Mouse (Mus musculus) intestine, postnatal 0 days (tissue): ENCODE measurements around the gene Oog4. TPM values are rescaled to one million over a fixed set of nuclear protein-coding genes. Genes with fewer than 3 reads are reported as not detected.
A peak's percentile ranks its signal among the peaks of the same experiment; 100 is the strongest.
"Not testable (repeated sequence)": the region's sequence is repeated elsewhere in the genome, so short reads cannot be mapped to it uniquely, and the experiment has no call there.

Experiments
- ATAC-seq: fragments of 200-750 bp; cut with Nextera tagmentation; 2 replicates; pipeline ENCODE4 v1.8.0; 2017; ENCODE audit warnings: mild to moderate bottlenecking, moderate TSS enrichment, moderate library complexity
- H3K27ac ChIP-seq: fragments of 300-500 bp; sonication (generic); 2 replicates; pipeline ENCODE4 v1.5.1; 2014; ENCODE audit warnings: mild to moderate bottlenecking, low read depth, low read length, moderate library complexity
- H3K27me3 ChIP-seq: fragments of 300-500 bp; sonication (generic); replicated peaks from 2 replicates; pipeline ENCODE4 v1.6.1; 2014; ENCODE audit warnings: low read length, mixed read lengths; ENCODE audit not compliant: control insufficient read depth, insufficient read depth
- H3K36me3 ChIP-seq: fragments of 300-500 bp; sonication (generic); 2 replicates; pipeline ENCODE4 v1.6.1; 2014; ENCODE audit warnings: mild to moderate bottlenecking, moderate library complexity; ENCODE audit not compliant: control insufficient read depth, insufficient read depth
- H3K4me1 ChIP-seq: fragments of 300-500 bp; sonication (generic); replicated peaks from 2 replicates; pipeline ENCODE4 v1.6.1; 2014; ENCODE audit warnings: antibody characterized with exemption, low read length, mixed read lengths; ENCODE audit not compliant: control insufficient read depth, insufficient read depth
- H3K4me2 ChIP-seq: fragments of 300-500 bp; sonication (generic); replicated peaks from 2 replicates; pipeline ENCODE4 v1.6.1; 2014; ENCODE audit warnings: low read depth, mild to moderate bottlenecking, moderate library complexity
- H3K4me3 ChIP-seq: fragments of 300-500 bp; sonication (generic); 2 replicates; pipeline ENCODE4 v1.5.1; 2014; ENCODE audit warnings: low read depth, low read length
- H3K9ac ChIP-seq: fragments of 300-500 bp; sonication (generic); 2 replicates; pipeline ENCODE4 v1.6.1; 2014; ENCODE audit warnings: mild to moderate bottlenecking, low read depth, low read length
- H3K9me3 ChIP-seq: fragments of 300-500 bp; sonication (generic); 2 replicates; pipeline ENCODE4 v1.6.1; 2016; ENCODE audit warnings: mixed run types; ENCODE audit not compliant: control insufficient read depth
- CTCF ChIP-seq: sonication (generic); IDR thresholded peaks from 2 replicates; pipeline ENCODE4 v1.5.1; 2016; ENCODE audit warnings: low read depth, mild to moderate bottlenecking, control low read depth, antibody characterized with exemption, moderate library complexity
- WGBS: fragments of 180-500 bp; shearing (Covaris S2); extraction: QIAGEN DNeasy Blood & Tissue Kit; methylation state at CpG from one replicate; pipeline ENCODE4 v1.1.7; 2014; 5-methylcytosine and 5-hydroxymethylcytosine counted together
- polyA plus RNA-seq: library from polyadenylated mRNA; unstranded; fragments of >200 nt; fragmentation: Nextera tagmentation; extraction: Ambion mirVana; gene quantifications from 2 replicates; pipeline ENCODE4 v1.2.1, GENCODE M21; 2015

Oog4 gene
- not detected in 2 replicates for polyA plus RNA-seq

DNA sequence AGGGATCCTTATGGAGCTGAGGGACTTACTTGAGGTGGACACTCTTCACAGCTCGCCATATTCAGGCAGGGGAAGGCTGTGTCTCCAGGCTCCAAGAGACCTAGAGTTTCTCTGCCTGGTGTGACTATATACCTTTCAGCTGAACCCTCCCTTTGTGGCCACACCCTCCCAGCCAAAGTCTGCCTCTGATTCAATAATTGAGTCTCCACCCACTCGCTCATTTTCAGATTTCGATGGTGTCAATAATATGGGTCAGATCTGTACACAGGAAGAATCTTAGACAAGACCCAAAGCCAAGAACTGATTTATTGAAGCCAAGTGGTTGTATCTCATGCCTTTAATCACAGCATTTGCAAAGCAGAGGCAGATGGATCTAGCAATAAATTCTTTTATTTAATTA, at the start of gene Oog4:
Gene Oog4 (minus strand): TSS at position 101 of the 400 bp plus-strand sequence.
- Histone ChIP-seq H3K4me1 (no peaks in the 10 kb centered on the region), H3K9ac (no peak within 1 kb of the TSS), H3K9me3 (no peaks in the 10 kb centered on the region), H3K4me2 (no peak within 1 kb of the TSS), H3K27me3 (no peaks in the 10 kb centered on the region), H3K36me3 (no peaks in the 10 kb centered on the region), H3K27ac (no peak within 1 kb of the TSS), H3K4me3 (no peak within 1 kb of the TSS)
- WGBS: 85% methylated on average over 3 of the region's 3 CpGs
- ATAC-seq: no peak
- no peak for TF ChIP-seq CTCF

DNA sequence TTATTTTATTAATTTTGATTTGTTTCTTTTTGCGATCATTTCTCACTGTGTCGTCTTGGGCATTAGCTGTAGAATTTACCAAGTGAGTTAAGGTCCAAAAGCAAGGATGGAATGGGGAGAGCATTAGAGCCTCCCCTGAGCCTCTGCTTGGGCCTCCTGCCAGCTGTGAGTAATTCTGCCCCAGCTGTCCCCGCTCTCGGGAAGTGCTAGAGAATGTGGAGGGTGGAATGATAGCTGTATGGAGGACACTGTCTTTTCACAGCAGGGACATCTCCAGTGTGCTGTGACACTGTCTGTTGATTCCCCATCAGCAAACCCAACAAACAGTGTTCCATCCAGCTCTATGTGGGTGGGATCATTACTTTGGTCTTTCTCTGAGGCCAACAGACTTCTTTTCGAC, 23.4 kb downstream of the Oog4 start:
- WGBS: 65% methylated on average over 5 of the region's 5 CpGs
- not testable (repeated sequence) for ATAC-seq, H3K4me3 ChIP-seq, H3K9ac ChIP-seq, H3K4me1 ChIP-seq, H3K27ac ChIP-seq, H3K27me3 ChIP-seq, H3K36me3 ChIP-seq, H3K4me2 ChIP-seq, H3K9me3 ChIP-seq

DNA sequence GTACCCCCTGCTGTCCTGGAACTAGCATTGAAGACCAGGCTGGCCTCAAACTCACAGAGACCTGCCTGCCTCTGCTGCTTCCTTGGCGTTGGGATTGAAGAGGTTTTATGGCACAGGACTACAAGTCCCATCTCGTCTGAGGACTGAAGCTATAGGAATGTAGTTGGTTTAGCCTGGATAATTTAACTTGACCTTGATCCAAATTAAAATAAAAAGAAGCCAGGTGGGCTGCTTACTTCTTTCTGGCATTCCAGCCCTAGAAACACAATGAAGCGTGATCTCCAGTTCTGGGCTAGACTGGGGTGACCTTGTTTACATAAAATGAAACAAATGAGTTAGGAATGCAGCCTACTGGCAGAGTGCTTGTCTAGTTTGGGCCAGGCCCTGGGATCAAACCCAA, 36.0 kb downstream of the Oog4 start:
- WGBS: 96% methylated on average over 3 of the region's 3 CpGs
- Histone ChIP-seq H3K36me3 (peaks cover 33% of the 10 kb centered on the region), H3K27me3 (no peaks in the 10 kb centered on the region), H3K9me3 (no peaks in the 10 kb centered on the region), H3K9ac (no peak overlapping the region), H3K27ac (no peak overlapping the region), H3K4me1 (0 out of 2 replicates have a peak, but pooled peaks cover 2% of the 10 kb centered on the region), H3K4me3 (no peak overlapping the region), H3K4me2 (no peak overlapping the region)
- no peak for TF ChIP-seq CTCF
- ATAC-seq: no peak

DNA sequence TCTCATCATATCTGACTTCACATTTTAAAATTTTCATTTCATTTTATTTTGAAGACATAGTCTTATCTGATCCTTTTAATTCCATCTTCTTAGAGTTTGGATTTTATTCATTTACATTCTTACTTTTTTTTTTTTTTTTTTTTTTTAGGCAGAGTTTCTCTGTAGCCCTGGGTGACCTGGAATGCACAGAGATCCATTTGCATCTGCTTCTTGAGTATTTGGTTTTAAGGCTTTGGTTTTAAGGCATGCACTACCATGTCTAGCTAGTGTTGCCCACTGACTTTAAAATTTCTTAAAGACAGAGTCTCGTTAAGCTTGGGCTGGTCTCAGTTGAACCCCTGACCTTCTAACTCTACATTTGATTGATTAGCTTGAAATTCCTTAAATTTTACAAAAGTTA, 36.5 kb downstream of the Oog4 start:
- no peak overlapping the region for H3K27ac ChIP-seq
- H3K9ac ChIP-seq: no peak overlapping the region
- 100% methylated on average over 1 of the region's 1 CpGs for WGBS
- 0 out of 2 replicates have a peak, but pooled peaks cover 2% of the 10 kb centered on the region for H3K4me1 ChIP-seq
- H3K36me3 ChIP-seq: peaks cover 28% of the 10 kb centered on the region
- no peaks in the 10 kb centered on the region for H3K27me3 ChIP-seq
- H3K4me2 ChIP-seq: no peak overlapping the region
- H3K4me3 ChIP-seq: no peak overlapping the region
- TF ChIP-seq CTCF: no peak
- no peaks in the 10 kb centered on the region for H3K9me3 ChIP-seq
- ATAC-seq: no peak

DNA sequence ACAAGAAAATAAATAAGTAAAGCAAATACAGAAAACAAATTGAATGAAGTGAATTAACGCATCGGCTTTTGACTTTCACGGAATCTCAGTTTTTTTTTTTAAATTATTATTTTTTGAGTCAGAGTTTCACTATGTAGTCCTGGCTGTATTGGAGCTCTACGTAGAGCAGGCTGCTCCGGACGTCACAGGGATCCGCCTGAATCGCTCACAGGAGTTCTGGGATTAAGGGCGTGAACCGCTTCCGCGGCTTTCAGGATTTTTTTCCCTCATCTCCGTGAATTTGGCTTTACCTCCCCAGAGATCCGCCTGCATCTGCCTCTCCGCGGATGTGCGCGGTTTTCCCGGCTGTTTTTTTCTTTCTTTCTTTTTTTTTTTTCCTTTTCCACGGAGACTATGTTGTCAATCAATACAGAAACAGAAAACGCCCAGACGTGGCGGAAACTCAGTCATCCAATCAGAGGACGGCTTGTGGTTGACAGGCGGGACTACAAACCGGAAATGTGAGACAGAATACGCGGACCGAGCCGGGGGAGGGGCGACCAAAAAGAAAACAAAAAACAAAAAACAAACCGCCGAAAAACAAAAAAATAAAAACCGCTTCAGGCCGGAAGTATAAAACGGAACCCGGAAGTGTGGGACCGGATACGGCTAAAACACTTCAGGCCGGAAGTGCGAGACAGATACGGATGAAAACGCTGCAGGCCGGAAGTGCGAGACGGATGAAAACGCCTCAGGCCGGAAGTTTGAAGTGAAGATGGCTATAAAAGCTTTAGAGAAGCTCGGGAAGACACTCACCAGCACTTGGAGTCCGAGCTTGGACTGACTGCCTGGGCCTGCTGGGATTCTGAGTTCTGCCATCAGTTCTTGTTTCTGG, 37.7 kb downstream of the Oog4 start, which contains the start of gene Pramef8:
Gene Pramef8 (plus strand): TSS at position 208 of the 874 bp plus-strand sequence.
- Histone ChIP-seq H3K9ac (peak within 1 kb of the TSS; percentile 60), H3K4me2 (peak within 1 kb of the TSS; percentile 69), H3K4me1 (0 out of 2 replicates have a peak, but pooled peaks cover 2% of the 10 kb centered on the region), H3K27ac (peak within 1 kb of the TSS; percentile 75), H3K4me3 (peak within 1 kb of the TSS; percentile 57), H3K36me3 (peaks cover 16% of the 10 kb centered on the region), H3K9me3 (no peaks in the 10 kb centered on the region), H3K27me3 (no peaks in the 10 kb centered on the region)
- TF ChIP-seq CTCF: no peak
- under 1% methylated on average over 50 of the region's 50 CpGs for WGBS
- peak; percentile 97 for ATAC-seq

DNA sequence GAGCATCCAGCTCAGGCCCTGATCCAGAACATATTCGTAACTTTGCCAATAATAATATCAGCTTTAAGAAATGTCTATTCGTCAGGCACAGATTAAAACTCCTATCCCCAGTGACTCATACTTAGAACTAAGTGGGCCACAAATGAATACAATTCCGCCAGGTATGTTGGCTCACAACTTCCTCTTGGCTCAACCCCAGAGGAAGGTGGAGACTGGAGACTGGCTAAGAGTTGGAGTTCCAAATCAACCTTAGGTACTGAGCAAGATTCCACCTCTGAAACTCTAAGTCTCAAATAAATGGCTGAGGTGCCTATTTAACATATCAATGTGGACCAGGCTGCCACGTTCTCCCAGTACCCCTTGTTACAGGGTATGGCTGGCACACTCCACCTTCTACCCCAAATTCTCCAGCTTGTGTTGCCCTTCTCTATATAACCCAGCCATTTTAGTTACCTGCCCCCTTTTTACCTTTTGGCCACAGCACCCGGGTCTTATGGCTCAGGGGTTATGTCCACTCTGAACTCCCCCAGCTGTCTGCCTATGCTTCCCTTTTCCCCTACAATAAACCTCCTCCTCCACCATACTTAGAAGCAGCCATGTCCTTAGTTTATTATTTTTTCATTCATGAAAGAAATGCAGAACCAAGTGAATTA, 38.4 kb downstream of the Oog4 start:
- Histone ChIP-seq H3K9ac (no peak overlapping the region), H3K9me3 (no peaks in the 10 kb centered on the region), H3K4me2 (peak overlapping the region; percentile 60), H3K36me3 (peaks cover 8% of the 10 kb centered on the region), H3K4me1 (0 out of 2 replicates have a peak, but pooled peaks cover 2% of the 10 kb centered on the region), H3K4me3 (peak overlapping the region; percentile 57), H3K27ac (no peak overlapping the region), H3K27me3 (no peaks in the 10 kb centered on the region)
- ATAC-seq: no peak
- TF ChIP-seq CTCF: no peak
- WGBS: 70% methylated on average over 5 of the region's 5 CpGs
